Mouse (Mus musculus) intestine, embryonic 15.5 days (tissue): ENCODE results near the gene Ggt1. TPM values are rescaled to one million over a fixed set of nuclear protein-coding genes. Genes with fewer than 3 reads are reported as not detected.
"Not testable (repeated sequence)": the region's sequence is repeated elsewhere in the genome, so short reads cannot be mapped to it uniquely, and the experiment has no call there.

Experiments used
- ATAC-seq: fragments of 200-750 bp; cut with Nextera tagmentation; 2 replicates; pipeline ENCODE4 v1.8.0; 2017; ENCODE audit warnings: moderate TSS enrichment, moderate library complexity
- H3K27ac ChIP-seq: fragments of 300-500 bp; sonication (generic); 2 replicates; pipeline ENCODE4 v1.5.1; 2015; ENCODE audit warnings: mild to moderate bottlenecking, inconsistent platforms
- H3K27me3 ChIP-seq: fragments of 300-500 bp; sonication (generic); replicated peaks from 2 replicates; pipeline ENCODE4 v1.6.1; 2015; ENCODE audit warnings: inconsistent platforms
- H3K36me3 ChIP-seq: fragments of 300-500 bp; sonication (generic); 2 replicates; pipeline ENCODE4 v1.6.1; 2015; ENCODE audit warnings: inconsistent platforms
- H3K4me1 ChIP-seq: fragments of 300-500 bp; sonication (generic); replicated peaks from 2 replicates; pipeline ENCODE4 v1.6.1; 2015; ENCODE audit warnings: inconsistent platforms
- H3K4me2 ChIP-seq: fragments of 300-500 bp; sonication (generic); replicated peaks from 2 replicates; pipeline ENCODE4 v1.6.1; 2015; ENCODE audit warnings: mild to moderate bottlenecking, inconsistent platforms
- H3K4me3 ChIP-seq: fragments of 300-500 bp; sonication (generic); replicated peaks from 2 replicates; pipeline ENCODE4 v1.5.1; 2015; ENCODE audit warnings: inconsistent platforms
- H3K9ac ChIP-seq: fragments of 300-500 bp; sonication (generic); 2 replicates; pipeline ENCODE4 v1.6.1; 2015; ENCODE audit warnings: inconsistent platforms
- H3K9me3 ChIP-seq: fragments of 300-500 bp; sonication (generic); 2 replicates; pipeline ENCODE4 v1.6.1; 2016; ENCODE audit warnings: inconsistent platforms
- WGBS: fragments of 180-500 bp; shearing (Covaris S2); methylation state at CpG from one replicate; pipeline ENCODE4 v1.1.7; 2015; 5-methylcytosine and 5-hydroxymethylcytosine counted together
- polyA plus RNA-seq: library from polyadenylated mRNA; unstranded; fragments of >200 nt; fragmentation: Nextera tagmentation; extraction: Ambion mirVana; gene quantifications from 2 replicates; pipeline ENCODE4 v1.2.1, GENCODE M21; 2015

The Ggt1 gene
- polyA plus RNA-seq, 1 experiment from 2014 or later = 46.5 TPM

DNA sequence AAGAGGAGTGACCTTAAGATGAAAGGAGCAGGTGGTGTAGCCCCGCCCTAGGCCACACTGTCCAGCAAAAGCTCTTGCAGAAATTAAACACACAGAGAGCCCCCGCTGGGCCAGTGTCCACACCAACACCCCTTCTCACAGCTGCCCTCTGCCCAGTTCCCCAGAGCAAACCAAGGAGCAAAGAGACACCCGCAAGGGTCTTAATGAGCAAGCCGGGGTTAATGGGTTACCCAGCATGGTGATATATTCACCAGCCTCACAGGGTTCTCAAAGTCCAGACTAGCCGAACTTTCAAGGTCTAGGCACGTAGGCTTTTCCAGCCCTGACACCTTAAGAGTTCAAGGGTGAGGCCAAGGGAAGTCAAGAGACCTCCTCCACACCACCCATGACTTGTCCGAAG is 4.5 kb downstream of the Ggt1 start:
- Histone ChIP-seq H3K9me3 (no peaks in the 10 kb centered on the region), H3K36me3 (no peaks in the 10 kb centered on the region), H3K4me3 (no peak overlapping the region), H3K27me3 (peaks cover 10% of the 10 kb centered on the region), H3K4me2 (peak overlapping the region; percentile 37), H3K4me1 (peaks cover 13% of the 10 kb centered on the region; the same call in 1 of the 2 replicates), H3K27ac (peak overlapping the region; percentile 74), H3K9ac (no peak overlapping the region)
- 58% methylated on average over 7 of the region's 7 CpGs for WGBS
- ATAC-seq = peak; percentile 72

DNA sequence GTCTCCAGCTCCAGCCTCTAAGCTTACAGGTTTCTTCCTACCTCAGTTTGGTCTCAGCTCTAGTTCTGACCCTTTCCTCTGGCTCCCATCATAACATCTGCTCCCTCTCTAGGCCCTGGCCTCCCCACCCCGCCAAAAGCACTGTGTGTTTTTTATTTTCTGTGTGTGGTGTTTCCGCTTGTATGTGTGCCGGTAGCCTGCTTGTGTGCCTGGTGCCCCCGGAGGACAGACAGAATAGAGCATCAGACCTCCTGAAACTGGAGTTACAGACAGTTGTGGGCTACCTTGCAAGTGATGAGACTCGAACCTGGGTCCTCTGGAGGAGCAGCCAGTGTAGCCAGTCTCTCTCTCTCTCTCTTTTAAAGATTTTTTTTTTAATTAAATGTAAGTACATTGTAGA is 4.9 kb downstream of the Ggt1 start:
- no peak overlapping the region for H3K9ac ChIP-seq
- peaks cover 13% of the 10 kb centered on the region; the same call in 1 of the 2 replicates for H3K4me1 ChIP-seq
- no peaks in the 10 kb centered on the region for H3K36me3 ChIP-seq
- H3K27me3 ChIP-seq = peaks cover 6% of the 10 kb centered on the region; the same call in 1 of the 2 replicates
- H3K9me3 ChIP-seq = no peaks in the 10 kb centered on the region
- no peak; the same call in 1 of the 2 replicates for ATAC-seq
- peak overlapping the region; percentile 37; the same call in 1 of the 2 replicates for H3K4me2 ChIP-seq
- WGBS = 71% methylated on average over 5 of the region's 5 CpGs
- no peak overlapping the region for H3K4me3 ChIP-seq
- peak overlapping the region; percentile 66 for H3K27ac ChIP-seq

DNA sequence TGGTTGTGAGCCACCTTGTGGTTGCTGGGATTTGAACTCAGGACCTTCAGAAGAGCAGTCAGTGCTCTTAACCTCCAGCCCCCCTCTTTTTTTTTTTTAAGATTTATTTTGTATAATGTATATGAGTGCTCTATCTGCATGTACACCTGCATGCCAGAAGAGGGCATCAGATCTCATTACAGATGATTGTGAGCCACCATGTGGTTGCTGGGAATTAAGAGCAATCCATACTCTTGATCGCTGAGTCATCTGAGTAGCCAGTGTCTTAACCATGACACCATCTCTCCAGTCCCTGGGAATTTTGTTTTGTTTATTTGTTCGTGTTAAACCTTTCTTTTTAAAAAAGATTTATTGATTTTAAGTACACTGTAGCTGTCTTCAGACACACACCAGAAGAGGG is 5.4 kb downstream of the Ggt1 start:
- H3K27me3 ChIP-seq, H3K9me3 ChIP-seq, H3K4me3 ChIP-seq, H3K36me3 ChIP-seq, H3K4me2 ChIP-seq, ATAC-seq, H3K9ac ChIP-seq, H3K27ac ChIP-seq: not testable (repeated sequence)
- peaks cover 15% of the 10 kb centered on the region; the same call in 1 of the 2 replicates for H3K4me1 ChIP-seq
- WGBS = 80% methylated on average over 2 of the region's 2 CpGs

DNA sequence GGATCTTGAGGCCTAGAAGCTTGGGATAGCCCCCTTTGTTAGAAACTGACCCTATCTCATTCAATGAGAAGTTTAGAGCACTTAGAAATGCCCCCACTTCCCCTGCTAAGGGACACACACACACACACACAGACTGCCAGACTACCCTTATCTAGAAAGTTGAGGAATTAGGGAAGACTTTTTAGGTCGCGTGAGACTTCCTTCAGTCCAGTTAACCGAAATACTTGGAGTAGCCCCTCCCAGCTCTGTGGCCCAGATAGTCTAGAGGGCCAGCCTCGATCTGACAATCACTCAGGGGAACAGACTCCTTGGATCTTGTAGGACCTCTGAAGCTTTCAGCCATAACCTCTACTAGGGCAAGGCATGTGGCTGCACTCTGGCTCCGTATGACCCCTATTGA is 6.6 kb downstream of the Ggt1 start:
- WGBS = 28% methylated on average over 5 of the region's 5 CpGs
- H3K4me3 ChIP-seq = no peak overlapping the region
- ATAC-seq = no peak
- peaks cover 15% of the 10 kb centered on the region; the same call in 1 of the 2 replicates for H3K4me1 ChIP-seq
- H3K4me2 ChIP-seq = peak overlapping the region; percentile 50
- no peaks in the 10 kb centered on the region for H3K36me3 ChIP-seq
- H3K27me3 ChIP-seq = no peaks in the 10 kb centered on the region
- no peak overlapping the region for H3K27ac ChIP-seq
- no peak overlapping the region; the same call in 1 of the 2 replicates for H3K9ac ChIP-seq
- no peaks in the 10 kb centered on the region for H3K9me3 ChIP-seq

DNA sequence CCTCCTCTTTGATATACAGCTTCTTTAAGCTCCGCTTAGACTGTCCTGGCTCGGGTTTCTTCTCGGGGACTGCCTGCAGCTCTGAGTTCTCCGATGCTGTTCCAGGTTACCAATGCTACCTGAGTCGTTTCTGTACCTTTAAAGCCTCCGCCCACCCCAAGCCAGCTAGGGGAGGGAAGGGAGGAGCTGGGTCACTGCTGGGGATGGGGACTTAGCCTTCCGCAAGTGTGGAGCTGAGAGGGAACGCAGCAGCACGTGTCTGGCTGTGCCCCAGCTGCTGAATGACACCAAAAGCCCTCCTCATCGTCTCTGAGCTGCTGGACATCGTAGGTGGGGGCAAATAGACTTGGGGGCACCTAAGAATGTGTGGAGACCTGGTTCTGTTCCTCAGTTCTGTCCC is 7.0 kb downstream of the Ggt1 start:
- peak; percentile 37 for ATAC-seq
- Histone ChIP-seq H3K9me3 (no peaks in the 10 kb centered on the region), H3K4me1 (peaks cover 15% of the 10 kb centered on the region; the same call in 1 of the 2 replicates), H3K27ac (no peak overlapping the region), H3K27me3 (no peaks in the 10 kb centered on the region), H3K4me2 (peak overlapping the region; percentile 50), H3K4me3 (peak overlapping the region; percentile 18), H3K9ac (no peak overlapping the region; the same call in 1 of the 2 replicates), H3K36me3 (no peaks in the 10 kb centered on the region)
- 7% methylated on average over 11 of the region's 11 CpGs for WGBS

DNA sequence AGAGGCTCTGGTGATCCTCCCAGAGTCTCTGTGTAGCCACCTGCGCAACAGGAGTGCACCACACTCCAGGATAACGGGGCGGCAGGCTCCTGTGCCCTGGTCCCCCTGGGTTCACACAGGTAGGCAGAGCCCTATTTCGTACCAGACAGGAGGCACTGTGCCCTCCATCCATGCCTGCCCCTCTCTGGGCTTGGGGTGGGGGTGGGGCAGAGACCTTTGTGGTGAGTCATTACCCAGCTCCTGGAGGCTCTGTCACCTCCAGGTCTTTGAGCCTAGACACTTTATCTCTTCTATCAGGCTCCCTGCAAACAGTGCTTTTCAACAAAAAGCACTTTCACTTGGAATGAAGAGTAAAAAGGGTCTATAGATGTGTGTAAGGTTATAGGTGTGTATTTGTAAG is 7.4 kb downstream of the Ggt1 start:
- ATAC-seq = peak; percentile 40
- peaks cover 15% of the 10 kb centered on the region; the same call in 1 of the 2 replicates for H3K4me1 ChIP-seq
- H3K4me2 ChIP-seq = peak overlapping the region; percentile 50
- WGBS = 13% methylated on average over 4 of the region's 4 CpGs
- H3K36me3 ChIP-seq = no peaks in the 10 kb centered on the region
- H3K9me3 ChIP-seq = no peaks in the 10 kb centered on the region
- peak overlapping the region; percentile 18 for H3K4me3 ChIP-seq
- H3K27ac ChIP-seq = no peak overlapping the region
- H3K27me3 ChIP-seq = no peaks in the 10 kb centered on the region
- H3K9ac ChIP-seq = no peak overlapping the region; the same call in 1 of the 2 replicates

DNA sequence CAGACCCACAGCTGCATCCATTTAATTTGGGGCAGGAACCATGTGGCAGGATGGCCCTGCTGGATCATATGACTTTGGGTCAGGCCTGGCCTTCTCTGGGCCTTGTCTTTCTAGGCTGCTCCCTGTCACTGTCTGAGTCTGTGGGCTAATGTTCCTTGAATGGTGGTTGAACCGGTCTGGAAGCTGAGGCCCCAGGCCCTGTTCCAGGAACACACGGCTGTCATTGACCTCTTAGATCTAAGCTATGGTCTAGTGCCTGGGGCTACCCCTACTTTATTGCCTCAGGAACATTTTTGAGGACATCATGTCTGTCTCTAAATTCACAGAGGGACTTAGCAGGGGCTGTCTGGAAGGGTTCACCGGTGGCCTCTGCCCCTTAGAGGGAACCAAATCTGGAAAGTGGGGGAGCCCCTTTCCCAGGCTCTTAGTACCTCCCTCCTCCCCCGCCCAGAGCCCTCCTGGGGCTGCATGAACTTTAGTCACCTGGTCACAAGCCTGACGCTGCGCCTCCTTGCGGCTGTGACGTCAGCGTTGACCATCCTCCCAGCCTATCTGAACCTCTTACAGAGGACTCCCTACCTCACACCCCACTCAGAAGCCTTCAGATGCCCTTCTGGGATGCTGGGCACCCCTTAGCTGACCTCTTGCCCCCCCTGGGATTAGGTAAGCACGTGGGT is 9.7 kb downstream of the Ggt1 start:
- no peak overlapping the region for H3K9ac ChIP-seq

DNA sequence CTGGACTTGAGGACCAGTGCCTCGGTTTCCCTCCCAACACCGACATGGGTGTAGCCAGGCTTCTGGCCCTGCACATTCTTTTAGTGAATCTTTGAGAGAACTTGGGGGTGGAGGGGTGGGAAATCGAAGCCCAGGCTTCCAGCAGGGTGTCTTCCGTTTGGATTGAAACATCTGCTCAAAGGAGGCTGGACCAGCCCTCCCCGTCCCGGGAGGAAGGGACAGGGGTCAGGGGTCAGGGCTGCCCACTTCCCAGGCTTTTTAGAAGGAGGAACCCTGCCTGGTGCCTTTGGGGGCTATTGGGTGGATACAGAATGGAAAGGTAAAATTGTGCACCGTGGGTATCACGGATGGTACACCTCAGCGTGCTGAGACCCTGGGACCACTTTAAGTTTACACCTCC is 10.5 kb downstream of the Ggt1 start:
- 55% methylated on average over 9 of the region's 9 CpGs for WGBS

More for the DNA sequence above, 9.7 kb downstream of the Ggt1 start:
- Histone ChIP-seq H3K27me3 (no peaks in the 10 kb centered on the region), H3K4me1 (peaks cover 10% of the 10 kb centered on the region; the same call in 1 of the 2 replicates), H3K36me3 (no peaks in the 10 kb centered on the region), H3K9me3 (no peaks in the 10 kb centered on the region), H3K4me3 (no peak overlapping the region), H3K4me2 (no peak overlapping the region), H3K27ac (no peak overlapping the region)
- WGBS = 34% methylated on average over 10 of the region's 10 CpGs
- peak; percentile 14; the same call in 1 of the 2 replicates for ATAC-seq

DNA sequence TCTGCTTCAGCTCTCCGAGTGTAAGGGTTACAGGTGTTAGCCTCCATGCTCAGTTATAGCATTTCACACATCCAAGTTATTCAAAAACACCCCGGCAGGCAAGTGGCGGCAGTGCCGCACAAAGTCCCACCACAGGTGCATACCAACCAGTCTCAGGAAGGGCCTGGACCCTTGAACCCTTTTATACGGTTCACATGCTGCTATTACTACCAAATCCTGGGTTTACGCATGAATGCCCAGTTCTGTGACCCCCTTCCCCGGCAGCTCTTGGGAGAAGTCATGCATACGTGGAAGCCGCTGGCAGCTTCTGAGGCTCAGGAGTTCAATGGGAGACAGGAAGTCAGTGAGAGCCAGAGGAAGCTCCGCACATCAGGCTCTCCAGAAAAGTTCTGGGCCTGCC is 11.8 kb downstream of the Ggt1 start:
- WGBS = 81% methylated on average over 10 of the region's 10 CpGs
- ATAC-seq = no peak
- Histone ChIP-seq H3K27me3 (no peaks in the 10 kb centered on the region), H3K27ac (no peak overlapping the region), H3K4me3 (no peak overlapping the region), H3K36me3 (no peaks in the 10 kb centered on the region), H3K4me1 (peaks cover 9% of the 10 kb centered on the region; the same call in 1 of the 2 replicates), H3K4me2 (no peak overlapping the region), H3K9ac (no peak overlapping the region), H3K9me3 (no peaks in the 10 kb centered on the region)

More for the DNA sequence above, 10.5 kb downstream of the Ggt1 start:
- Histone ChIP-seq H3K9me3 (no peaks in the 10 kb centered on the region), H3K36me3 (no peaks in the 10 kb centered on the region), H3K4me2 (no peak overlapping the region), H3K9ac (no peak overlapping the region), H3K27me3 (no peaks in the 10 kb centered on the region), H3K4me1 (peaks cover 10% of the 10 kb centered on the region; the same call in 1 of the 2 replicates), H3K4me3 (no peak overlapping the region), H3K27ac (no peak overlapping the region)
- no peak for ATAC-seq

DNA sequence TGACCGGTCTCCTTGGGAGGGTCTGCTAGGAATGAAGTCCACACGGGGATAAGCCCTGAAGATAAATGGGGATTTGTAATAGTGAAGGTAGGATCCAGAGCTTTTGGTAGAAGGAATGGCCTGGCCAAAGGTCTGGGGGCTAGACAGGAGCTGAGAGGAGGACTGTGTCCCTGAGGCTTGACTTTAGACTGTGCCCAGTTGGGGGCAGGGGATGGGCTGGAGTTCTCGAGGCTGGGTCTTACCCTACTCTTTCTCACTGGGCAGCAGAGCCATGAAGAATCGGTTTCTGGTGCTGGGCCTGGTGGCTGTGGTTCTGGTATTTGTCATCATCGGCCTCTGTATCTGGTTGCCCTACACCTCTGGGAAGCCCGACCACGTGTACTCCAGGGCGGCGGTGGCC is 12.6 kb downstream of the Ggt1 start:
- Histone ChIP-seq H3K4me2 (no peak overlapping the region), H3K27ac (no peak overlapping the region), H3K4me3 (no peak overlapping the region), H3K27me3 (no peaks in the 10 kb centered on the region), H3K36me3 (no peaks in the 10 kb centered on the region), H3K4me1 (peaks cover 2% of the 10 kb centered on the region; the same call in 1 of the 2 replicates), H3K9ac (no peak overlapping the region), H3K9me3 (no peaks in the 10 kb centered on the region)
- ATAC-seq = no peak
- WGBS = 86% methylated on average over 9 of the region's 9 CpGs

DNA sequence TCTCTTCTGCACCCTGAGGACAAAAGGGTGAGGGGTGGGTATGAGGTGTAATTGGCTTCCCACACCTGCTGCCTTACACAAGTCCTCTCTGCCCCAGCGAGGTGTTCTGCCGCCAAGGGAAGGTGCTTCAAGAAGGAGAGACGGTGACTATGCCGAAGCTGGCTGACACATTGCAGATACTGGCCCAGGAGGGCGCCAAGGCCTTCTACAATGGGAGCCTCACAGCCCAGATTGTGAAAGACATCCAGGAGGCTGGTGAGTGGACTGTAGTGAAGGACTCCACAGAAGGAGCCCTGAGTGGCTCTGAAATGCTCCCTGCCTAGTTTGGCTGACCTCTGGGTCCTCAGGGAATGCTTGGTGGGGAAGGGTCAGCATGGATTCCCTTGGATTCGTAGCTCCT is 17.7 kb downstream of the Ggt1 start:
- H3K9ac ChIP-seq = no peak overlapping the region

DNA sequence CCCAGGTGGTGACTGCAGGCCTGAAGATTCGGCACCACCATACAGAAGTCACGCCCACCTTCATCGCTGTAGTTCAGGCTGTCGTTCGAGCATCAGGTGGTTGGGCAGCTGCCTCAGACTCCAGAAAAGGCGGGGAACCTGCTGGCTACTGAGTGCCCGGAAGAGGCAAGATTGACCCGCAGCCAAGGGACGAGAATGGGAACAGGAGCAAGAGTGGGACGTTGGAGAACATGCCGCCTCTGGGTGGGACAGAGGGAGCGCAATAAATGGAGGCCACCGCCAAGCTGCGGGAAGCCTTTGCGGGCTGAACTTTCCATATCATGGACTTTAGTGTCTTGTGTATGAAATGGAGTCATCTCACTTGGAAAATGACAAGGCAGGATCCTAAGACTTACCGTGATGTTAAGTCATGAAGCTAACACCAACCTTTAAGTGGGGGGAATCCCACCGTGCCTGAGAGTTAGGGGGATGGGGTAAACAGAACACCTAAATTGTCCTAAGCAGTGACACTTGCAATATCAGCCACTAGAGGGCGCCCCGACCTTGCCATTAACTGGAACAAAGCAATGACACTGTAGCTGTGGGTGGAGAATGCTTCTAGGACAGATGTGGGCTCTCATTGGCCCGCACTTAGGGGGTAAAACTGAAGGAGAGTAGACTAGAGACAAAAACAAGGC is 24.6 kb downstream of the Ggt1 start:
- peak overlapping the region; percentile 43 for H3K4me2 ChIP-seq
- H3K9ac ChIP-seq = no peak overlapping the region

More for the DNA sequence above, 17.7 kb downstream of the Ggt1 start:
- Histone ChIP-seq H3K9me3 (no peaks in the 10 kb centered on the region), H3K27ac (no peak overlapping the region), H3K36me3 (no peaks in the 10 kb centered on the region), H3K27me3 (no peaks in the 10 kb centered on the region), H3K4me2 (no peak overlapping the region), H3K4me3 (no peak overlapping the region), H3K4me1 (no peaks in the 10 kb centered on the region)
- 81% methylated on average over 6 of the region's 6 CpGs for WGBS
- ATAC-seq = no peak

More for the DNA sequence above, 24.6 kb downstream of the Ggt1 start:
- peaks cover 15% of the 10 kb centered on the region for H3K4me1 ChIP-seq
- no peaks in the 10 kb centered on the region for H3K36me3 ChIP-seq
- no peaks in the 10 kb centered on the region for H3K9me3 ChIP-seq
- peak; percentile 66 for ATAC-seq
- H3K27me3 ChIP-seq = no peaks in the 10 kb centered on the region; the same call in 1 of the 2 replicates
- WGBS = 18% methylated on average over 20 of the region's 20 CpGs
- no peak overlapping the region for H3K27ac ChIP-seq
- no peak overlapping the region for H3K4me3 ChIP-seq
